Mouse (Mus musculus): ENCODE measurements around the gene Fam170b.

Fam170b gene

GRCm38 (mm10) chr14:32827994-32828650, 5.6 kb upstream of the Fam170b start:
- no peak for DNase-seq (ENCODE audit: low read depth, low spot score)

- DNase-seq (ENCODE audit: low read depth, low spot score): no peak
These were observed 1.4 kb downstream of the Fam170b start for GRCm38 (mm10) chr14:32835181-32835580.

GRCm38 (mm10) chr14:32835596-32835995, 1.8 kb downstream of the Fam170b start:
- DNase-seq (ENCODE audit: low read depth, low spot score): no peak

- no peak for DNase-seq (ENCODE audit: low read depth, low spot score)
These were observed 2.4 kb downstream of the Fam170b start for GRCm38 (mm10) chr14:32836191-32836590.

- no peak for DNase-seq (ENCODE audit: low read depth, low spot score)
These were observed 8.3 kb downstream of the Fam170b start for GRCm38 (mm10) chr14:32842052-32842451.

- no peak for DNase-seq (ENCODE audit: low read depth, low spot score)
These were observed 20.3 kb downstream of the Fam170b start for GRCm38 (mm10) chr14:32854059-32854458.

- DNase-seq (ENCODE audit: low read depth, low spot score): no peak
These were observed 22.5 kb downstream of the Fam170b start for GRCm38 (mm10) chr14:32856246-32856645.

- DNase-seq (ENCODE audit: low read depth, low spot score): peak; percentile 13
These were observed 23.0 kb downstream of the Fam170b start, which contains the start of gene Vstm4 for GRCm38 (mm10) chr14:32856681-32857328. Gene Vstm4, plus strand, starts transcription at chr14:32856756.

GRCm38 (mm10) chr14:32858361-32858760, 24.6 kb downstream of the Fam170b start:
- DNase-seq (ENCODE audit: low read depth, low spot score): no peak

GRCm38 (mm10) chr14:32858941-32859510, 25.3 kb downstream of the Fam170b start:
- DNase-seq (ENCODE audit: low read depth, low spot score): no peak

- no peak for DNase-seq (ENCODE audit: low read depth, low spot score)
These were observed 26.2 kb downstream of the Fam170b start for GRCm38 (mm10) chr14:32859831-32860569.

GRCm38 (mm10) chr14:32861149-32861581, 27.4 kb downstream of the Fam170b start:
- peak; percentile 20 for DNase-seq (ENCODE audit: low read depth, low spot score)

GRCm38 (mm10) chr14:32861656-32862055, 27.9 kb downstream of the Fam170b start:
- DNase-seq (ENCODE audit: low read depth, low spot score): no peak

GRCm38 (mm10) chr14:32865331-32865730, 31.6 kb downstream of the Fam170b start:
- DNase-seq (ENCODE audit: low read depth, low spot score): no peak

- no peak for DNase-seq (ENCODE audit: low read depth, low spot score)
These were observed 38.2 kb downstream of the Fam170b start for GRCm38 (mm10) chr14:32871963-32872362.

GRCm38 (mm10) chr14:32877549-32877948, 43.8 kb downstream of the Fam170b start:
- no peak for DNase-seq (ENCODE audit: low read depth, low spot score)

GRCm38 (mm10) chr14:32880332-32880731, 46.6 kb downstream of the Fam170b start:
- no peak for DNase-seq (ENCODE audit: low read depth, low spot score)

- no peak for DNase-seq (ENCODE audit: low read depth, low spot score)
These were observed 47.9 kb downstream of the Fam170b start for GRCm38 (mm10) chr14:32881693-32882092.

Data from embryo, embryonic 11.5 days (tissue).